Comparison of ENCODE assay signal across 14 mouse cellular contexts in genomic region chr17:87954618-87955124, GRCm38 (mm10). TPM values are rescaled to one million over a fixed set of nuclear protein-coding genes. Genes with fewer than 3 reads are reported as not detected.
"Had no signal": no experiment of that assay in that cellular context is flagged by ENCODE, and none has a peak within 500 bp of the region (broad histone marks: within the 10 kb centered on the region; RNA-seq: fewer than 3 reads in every experiment).

No protein-coding gene starts in this region.

RNA-seq across cellular contexts. Expression of gene Rpl36-ps4, which starts 33.9 kb away (rescaled TPM):
- total RNA-seq: neutrophil, adult 5-6 weeks had no signal
- polyA plus RNA-seq: neural tube, embryonic 13.5 days; neural tube, embryonic 14.5 days; neural tube, embryonic 15.5 days; small intestine, adult 2 months; spleen, adult 2 months; stomach, embryonic 14.5 days; stomach, embryonic 15.5 days; stomach, embryonic 16.5 days; stomach, postnatal 0 days; testis, adult 2 months; thymus, adult 2 months; thymus, postnatal 0 days; urinary bladder, adult 2 months had no signal
